Mouse (Mus musculus): ENCODE data around the gene Tff1. TPM values are rescaled to one million over a fixed set of nuclear protein-coding genes. Genes with fewer than 3 reads are reported as not detected.
A peak's percentile ranks its signal among the peaks of the same experiment; 100 is the strongest.

Gene Tff1
- polyA plus RNA-seq, 1 experiment from 2014 or later = not detected

DNA sequence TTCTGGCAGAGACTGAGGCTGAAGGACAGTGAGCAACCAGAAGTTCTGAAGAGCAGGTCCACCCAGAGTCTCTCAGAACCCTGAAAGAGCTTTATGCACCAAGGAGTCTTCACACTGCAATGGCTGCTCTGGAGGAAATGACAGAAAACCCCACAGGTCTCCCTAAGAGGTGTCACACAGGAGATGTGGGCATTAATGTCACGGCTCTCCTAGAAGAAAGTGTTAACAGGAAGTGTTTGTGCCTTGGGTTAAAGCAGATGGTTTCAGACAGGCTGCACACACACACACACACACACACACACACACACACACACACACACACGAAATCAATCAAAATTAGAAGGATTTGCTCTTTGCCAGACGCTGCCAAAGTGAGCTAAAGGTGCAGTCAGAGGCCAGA lies 28.8 kb downstream of the Tff1 start:
- ATAC-seq = no peak
- Histone ChIP-seq H3K27me3 (ENCODE audit: insufficient read depth, low read length) (no peaks in the 10 kb centered on the region), H3K9ac (replicated peaks) (no peak overlapping the region), H3K36me3 (replicated peaks; ENCODE audit: insufficient read depth, low read length) (no peaks in the 10 kb centered on the region), H3K4me1 (ENCODE audit: insufficient read depth) (no peaks in the 10 kb centered on the region; the same call in 1 of the 2 replicates), H3K27ac (ENCODE audit: low read depth) (no peak overlapping the region), H3K9me3 (ENCODE audit: low read length) (no peaks in the 10 kb centered on the region), H3K4me3 (ENCODE audit: low read depth, low read length) (no peak overlapping the region), H3K4me2 (ENCODE audit: low read depth, low read length) (no peak overlapping the region)
- DNase-seq = no peak
- 23% methylated on average over 3 of the region's 3 CpGs for WGBS (ENCODE audit: insufficient replicate concordance)
- no peak for TF ChIP-seq CTCF (IDR thresholded peaks at IDR 0.05; ENCODE audit: low read depth)
- no peak for TF ChIP-seq EP300 (IDR thresholded peaks at IDR 0.05; ENCODE audit: low read depth)

DNA sequence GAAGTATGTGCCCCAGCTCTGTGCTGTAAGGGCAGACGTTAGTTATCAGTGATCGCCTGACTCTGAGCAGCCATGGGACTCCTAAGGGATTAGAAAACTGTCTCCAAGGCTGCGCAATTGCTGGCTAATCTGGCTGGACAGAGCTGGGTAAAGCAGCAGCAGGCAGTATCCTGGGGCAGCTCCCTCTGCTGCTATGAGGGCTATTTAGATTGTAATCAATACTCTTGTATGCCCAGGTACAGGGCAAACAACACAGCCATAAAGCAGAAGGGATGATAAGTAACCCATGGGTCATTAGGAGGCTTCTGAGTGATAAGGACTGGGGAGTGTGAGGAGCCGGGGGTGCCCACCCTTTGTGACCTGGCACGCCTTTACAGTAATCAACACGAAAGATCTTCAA lies 30.2 kb downstream of the Tff1 start:
- TF ChIP-seq EP300 (IDR thresholded peaks at IDR 0.05; ENCODE audit: low read depth) (no peak), CTCF (IDR thresholded peaks at IDR 0.05; ENCODE audit: low read depth) (no peak)
- H3K4me3 ChIP-seq (ENCODE audit: low read depth, low read length) = no peak overlapping the region
- 0 out of 2 replicates have a peak overlapping the region, but pooled peaks have one; percentile 2 for H3K9ac ChIP-seq (replicated peaks)
- no peaks in the 10 kb centered on the region; the same call in 1 of the 2 replicates for H3K4me1 ChIP-seq (ENCODE audit: insufficient read depth)
- ATAC-seq = 0 out of 2 replicates have a peak, but pooled peaks have one; percentile 38
- no peaks in the 10 kb centered on the region for H3K27me3 ChIP-seq (ENCODE audit: insufficient read depth, low read length)
- peak overlapping the region; percentile 50 for H3K4me2 ChIP-seq (ENCODE audit: low read depth, low read length)
- WGBS (ENCODE audit: insufficient replicate concordance) = 45% methylated on average over 6 of the region's 6 CpGs
- H3K36me3 ChIP-seq (replicated peaks; ENCODE audit: insufficient read depth, low read length) = no peaks in the 10 kb centered on the region
- 0 out of 2 replicates have a peak overlapping the region, but pooled peaks have one; percentile 2 for H3K27ac ChIP-seq (ENCODE audit: low read depth)
- H3K9me3 ChIP-seq (ENCODE audit: low read length) = no peaks in the 10 kb centered on the region
- DNase-seq = no peak

DNA sequence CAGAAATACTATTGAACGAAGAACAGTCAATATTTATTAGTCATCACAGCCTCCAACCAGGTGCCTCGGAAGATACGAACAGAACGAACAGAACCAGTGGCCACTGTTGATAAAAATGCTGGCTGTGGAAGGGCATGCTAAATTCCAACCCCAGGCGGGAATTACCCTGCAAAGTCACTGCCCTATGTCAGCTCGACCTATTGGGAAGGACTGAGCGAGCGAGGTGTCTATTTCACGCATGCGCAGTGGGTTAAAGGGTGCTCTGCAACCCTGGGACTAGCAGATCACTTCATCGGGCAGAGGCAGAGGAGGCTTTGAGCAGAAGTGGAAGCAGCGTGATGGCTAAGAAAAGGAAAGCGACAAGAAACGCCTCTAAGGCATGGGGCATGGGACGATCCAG lies 31.3 kb downstream of the Tff1 start:
- H3K4me2 ChIP-seq (ENCODE audit: low read depth, low read length) = peak overlapping the region; percentile 50
- ATAC-seq = peak; percentile 81
- WGBS (ENCODE audit: insufficient replicate concordance) = 58% methylated on average over 15 of the region's 15 CpGs

GRCm38 (mm10) chr17:31131269-31131821 lies 33.7 kb downstream of the Tff1 start:
- H3K27me3 ChIP-seq (ENCODE audit: insufficient read depth, low read length) = no peaks in the 10 kb centered on the region
- WGBS (ENCODE audit: insufficient replicate concordance) = 74% methylated on average over 10 of the region's 10 CpGs
- no peak for TF ChIP-seq EP300 (IDR thresholded peaks at IDR 0.05; ENCODE audit: low read depth)
- no peak for TF ChIP-seq CTCF (IDR thresholded peaks at IDR 0.05; ENCODE audit: low read depth)
- H3K9ac ChIP-seq (replicated peaks) = no peak overlapping the region
- no peaks in the 10 kb centered on the region; the same call in 1 of the 2 replicates for H3K4me1 ChIP-seq (ENCODE audit: insufficient read depth)
- no peaks in the 10 kb centered on the region for H3K36me3 ChIP-seq (replicated peaks; ENCODE audit: insufficient read depth, low read length)
- H3K4me2 ChIP-seq (ENCODE audit: low read depth, low read length) = no peak overlapping the region
- H3K4me3 ChIP-seq (ENCODE audit: low read depth, low read length) = no peak overlapping the region
- DNase-seq (no peak), ATAC-seq (no peak)
- H3K27ac ChIP-seq (ENCODE audit: low read depth) = no peak overlapping the region
- no peaks in the 10 kb centered on the region for H3K9me3 ChIP-seq (ENCODE audit: low read length)

More for the DNA sequence above, 31.3 kb downstream of the Tff1 start:
- Histone ChIP-seq H3K4me1 (ENCODE audit: insufficient read depth) (no peaks in the 10 kb centered on the region; the same call in 1 of the 2 replicates), H3K9me3 (ENCODE audit: low read length) (no peaks in the 10 kb centered on the region), H3K27ac (ENCODE audit: low read depth) (peak overlapping the region; percentile 7; the same call in 1 of the 2 replicates), H3K27me3 (ENCODE audit: insufficient read depth, low read length) (no peaks in the 10 kb centered on the region), H3K4me3 (ENCODE audit: low read depth, low read length) (no peak overlapping the region), H3K9ac (replicated peaks) (no peak overlapping the region), H3K36me3 (replicated peaks; ENCODE audit: insufficient read depth, low read length) (no peaks in the 10 kb centered on the region)
- DNase-seq = peak; percentile 59
- TF ChIP-seq CTCF (IDR thresholded peaks at IDR 0.05; ENCODE audit: low read depth) (no peak), EP300 (IDR thresholded peaks at IDR 0.05; ENCODE audit: low read depth) (no peak)

GRCm38 (mm10) chr17:31129452-31129851 lies 35.6 kb downstream of the Tff1 start, which contains the start of gene Tff3:
Tff3 (minus strand) TSS chr17:31129646.
- no peaks in the 10 kb centered on the region for H3K27me3 ChIP-seq (ENCODE audit: insufficient read depth, low read length)
- no peaks in the 10 kb centered on the region; the same call in 1 of the 2 replicates for H3K4me1 ChIP-seq (ENCODE audit: insufficient read depth)
- H3K9ac ChIP-seq (replicated peaks) = no peak within 1 kb of the TSS
- ATAC-seq (peak; percentile 67), DNase-seq (peak; percentile 39)
- TF ChIP-seq EP300 (IDR thresholded peaks at IDR 0.05; ENCODE audit: low read depth) (no peak), CTCF (IDR thresholded peaks at IDR 0.05; ENCODE audit: low read depth) (no peak)
- peak within 1 kb of the TSS; percentile 44 for H3K4me2 ChIP-seq (ENCODE audit: low read depth, low read length)
- H3K27ac ChIP-seq (ENCODE audit: low read depth) = no peak within 1 kb of the TSS
- no peaks in the 10 kb centered on the region for H3K9me3 ChIP-seq (ENCODE audit: low read length)
- peak within 1 kb of the TSS; percentile 18 for H3K4me3 ChIP-seq (ENCODE audit: low read depth, low read length)
- WGBS (ENCODE audit: insufficient replicate concordance) = 31% methylated on average over 2 of the region's 2 CpGs
- 0 out of 2 replicates have a peak, but pooled peaks cover 7% of the 10 kb centered on the region for H3K36me3 ChIP-seq (replicated peaks; ENCODE audit: insufficient read depth, low read length)

DNA sequence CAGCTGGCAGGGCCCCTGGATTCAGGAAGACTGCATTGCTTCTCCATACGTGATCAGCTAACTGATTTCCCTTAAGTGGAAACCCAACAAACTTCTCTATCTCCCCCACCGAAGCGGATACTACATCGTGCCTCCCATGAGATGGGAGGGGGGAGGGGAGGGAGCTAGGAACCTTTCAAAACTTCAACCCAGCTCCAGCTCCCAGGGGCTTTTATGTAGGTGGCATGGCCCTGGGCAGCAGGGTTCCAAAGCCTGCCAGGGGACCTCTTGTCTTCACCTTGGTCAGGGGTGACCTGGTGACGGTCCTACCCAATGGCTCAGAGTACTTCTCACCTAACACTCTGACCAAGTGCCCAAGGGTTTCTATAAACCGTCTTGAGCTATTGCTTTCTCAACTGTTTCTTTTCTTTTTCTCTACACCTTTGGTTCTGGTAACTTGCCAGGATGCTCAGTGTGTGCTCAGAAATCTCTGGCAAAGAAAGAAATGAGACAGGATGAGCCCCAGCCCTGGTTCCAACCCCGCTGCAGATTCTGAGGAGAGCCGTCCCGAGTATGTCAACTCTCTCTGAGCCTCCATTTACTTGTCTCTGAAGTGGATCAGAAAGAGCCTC lies 36.3 kb downstream of the Tff1 start:
- H3K36me3 ChIP-seq (replicated peaks; ENCODE audit: insufficient read depth, low read length) = 0 out of 2 replicates have a peak, but pooled peaks cover 7% of the 10 kb centered on the region
- TF ChIP-seq CTCF (IDR thresholded peaks at IDR 0.05; ENCODE audit: low read depth) (no peak), EP300 (IDR thresholded peaks at IDR 0.05; ENCODE audit: low read depth) (no peak)
- 69% methylated on average over 9 of the region's 9 CpGs for WGBS (ENCODE audit: insufficient replicate concordance)
- ATAC-seq (no peak), DNase-seq (no peak)
- no peaks in the 10 kb centered on the region for H3K4me1 ChIP-seq (ENCODE audit: insufficient read depth)
- no peaks in the 10 kb centered on the region for H3K9me3 ChIP-seq (ENCODE audit: low read length)
- H3K27me3 ChIP-seq (ENCODE audit: insufficient read depth, low read length) = no peaks in the 10 kb centered on the region
- peak overlapping the region; percentile 18 for H3K4me3 ChIP-seq (ENCODE audit: low read depth, low read length)
- no peak overlapping the region for H3K27ac ChIP-seq (ENCODE audit: low read depth)
- no peak overlapping the region for H3K9ac ChIP-seq (replicated peaks)
- peak overlapping the region; percentile 44 for H3K4me2 ChIP-seq (ENCODE audit: low read depth, low read length)

Data from liver, postnatal 0 days (tissue).